Mouse (Mus musculus) urinary bladder, postnatal 10 days (tissue): ENCODE measurements around the gene Xpo4.
"Not testable (repeated sequence)": the region's sequence is repeated elsewhere in the genome, so short reads cannot be mapped to it uniquely, and the experiment has no call there.

Experiments
- DNase-seq: peaks from one replicate; pipeline ENCODE4 v3.0.0; 2022; ENCODE audit warnings: low spot score

Xpo4 gene

GRCm38 (mm10) chr14:57664822-57665627 is at the start of gene Xpo4:
Gene Xpo4 (minus strand): TSS chr14:57665430.
- peak; percentile 42 for DNase-seq

- DNase-seq = no peak
These were observed 47.7 kb upstream of the Xpo4 start for GRCm38 (mm10) chr14:57712884-57713283.

DNA sequence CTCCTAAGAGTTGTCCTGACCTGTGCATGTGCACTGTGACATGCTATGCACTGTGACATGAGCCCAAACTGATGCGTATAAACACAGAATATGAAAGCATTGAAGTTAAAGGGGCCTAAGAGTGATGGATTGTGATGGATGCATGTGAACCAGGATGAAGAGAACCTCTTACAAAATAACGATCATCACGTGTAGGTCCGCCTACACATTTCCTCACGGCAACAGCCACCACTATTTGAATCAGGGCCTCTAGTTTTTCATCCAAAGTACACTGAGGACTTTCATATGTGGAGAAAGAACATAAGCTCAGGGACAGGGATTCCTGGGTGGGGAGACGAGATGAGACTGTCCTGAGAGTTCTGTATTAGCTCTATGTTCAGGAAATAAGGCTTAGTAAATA is 45.8 kb upstream of the Xpo4 start:
- no peak for DNase-seq

DNA sequence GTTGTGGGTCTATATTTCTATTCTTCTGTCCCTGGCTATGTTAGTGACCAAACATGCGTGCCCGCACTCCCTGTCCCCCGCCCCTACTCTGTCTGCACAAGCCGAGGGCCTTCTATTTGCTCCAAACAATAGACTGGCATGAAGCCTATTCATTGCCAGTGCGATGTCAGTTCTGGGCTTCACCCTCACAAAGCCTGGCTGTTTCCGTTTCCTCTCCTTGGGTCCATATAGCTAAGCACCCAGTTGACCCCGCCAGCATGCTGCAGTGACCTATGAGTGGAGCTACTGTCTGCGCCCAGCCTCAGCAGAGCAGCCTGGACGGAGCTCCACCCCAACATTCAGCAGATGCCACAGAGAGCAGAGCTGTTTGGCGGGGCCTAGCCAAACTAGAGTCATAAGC is 43.9 kb upstream of the Xpo4 start:
- no peak for DNase-seq

- DNase-seq = no peak
These were observed 43.4 kb upstream of the Xpo4 start for GRCm38 (mm10) chr14:57708580-57708979.

DNA sequence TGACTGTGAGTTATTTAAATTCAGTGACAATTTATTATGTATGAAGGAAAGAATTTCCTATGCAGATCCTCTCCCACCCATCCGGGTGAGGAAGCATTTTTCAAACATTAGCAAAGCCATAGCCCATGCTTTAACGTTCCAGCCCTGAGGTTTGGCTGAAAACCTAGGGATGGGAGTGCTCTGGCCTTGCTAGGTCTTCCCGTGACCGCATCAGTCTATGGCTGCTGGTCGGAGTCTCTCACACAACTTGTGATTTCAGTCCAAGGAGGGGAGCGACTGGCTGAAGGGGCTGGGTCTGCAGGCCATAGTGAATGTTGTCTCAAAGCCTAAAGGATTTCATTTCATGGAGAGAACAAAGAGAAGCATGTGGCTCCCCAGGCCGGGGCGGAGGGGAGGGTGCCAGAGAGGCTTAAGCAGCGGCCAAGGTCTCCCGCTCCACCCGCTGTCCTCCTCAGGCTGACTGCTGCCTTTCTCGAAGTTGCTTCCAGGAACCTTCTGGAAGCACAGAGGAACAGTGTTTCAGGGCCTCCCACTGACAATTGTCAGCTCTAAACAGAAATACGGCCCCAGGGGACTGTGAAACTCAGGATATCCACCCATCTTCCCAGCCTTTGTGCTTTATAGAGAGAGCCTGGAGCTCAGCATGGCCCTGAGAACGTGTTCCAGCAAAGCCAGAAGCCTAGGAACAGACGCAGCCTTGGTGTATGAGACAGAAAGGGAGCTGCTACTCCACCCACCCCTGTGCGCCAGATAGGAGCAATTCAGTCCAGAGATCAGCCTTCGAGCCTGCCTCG is 42.1 kb upstream of the Xpo4 start:
- no peak for DNase-seq

GRCm38 (mm10) chr14:57706760-57707099 is 41.5 kb upstream of the Xpo4 start:
- DNase-seq = no peak

DNA sequence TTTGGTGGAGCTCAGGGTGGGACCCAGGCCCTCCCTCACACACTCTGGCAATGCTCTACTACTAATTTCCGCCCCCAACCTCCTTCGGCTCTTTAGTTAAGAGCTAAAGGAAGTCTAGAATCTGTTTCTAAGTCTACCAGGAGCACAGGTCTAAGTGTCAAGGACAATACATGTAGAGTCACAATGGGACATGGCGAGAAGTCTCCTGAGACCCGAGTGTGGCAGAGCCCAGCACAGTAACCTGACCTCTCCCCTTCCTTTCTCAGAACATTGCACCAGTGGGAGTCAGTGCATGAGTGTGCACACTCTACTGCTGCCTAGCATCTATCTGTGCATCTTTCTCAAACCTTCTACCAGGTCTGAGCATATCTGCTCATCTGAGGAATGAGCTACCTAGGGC is 40.5 kb upstream of the Xpo4 start:
- DNase-seq = no peak

DNA sequence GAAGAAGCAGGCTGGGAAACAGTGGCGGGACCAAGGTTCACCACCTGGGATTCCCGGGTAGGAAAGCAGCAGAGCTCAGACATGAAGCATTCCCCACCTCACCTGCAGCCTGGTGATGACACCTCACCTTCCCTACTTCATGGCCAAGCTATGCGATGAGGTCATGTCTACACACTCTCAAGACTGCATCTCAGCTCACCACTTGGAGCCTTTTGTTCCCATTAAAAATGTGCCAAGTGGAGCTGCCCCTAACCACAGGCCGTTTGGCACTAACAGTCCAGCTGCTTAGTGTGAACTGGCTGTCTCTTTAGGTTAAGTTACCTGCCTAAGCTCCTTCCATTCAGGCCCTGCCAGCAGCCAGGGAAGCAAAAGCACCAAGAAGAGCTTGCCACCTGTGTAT is 39.8 kb upstream of the Xpo4 start:
- no peak for DNase-seq

DNA sequence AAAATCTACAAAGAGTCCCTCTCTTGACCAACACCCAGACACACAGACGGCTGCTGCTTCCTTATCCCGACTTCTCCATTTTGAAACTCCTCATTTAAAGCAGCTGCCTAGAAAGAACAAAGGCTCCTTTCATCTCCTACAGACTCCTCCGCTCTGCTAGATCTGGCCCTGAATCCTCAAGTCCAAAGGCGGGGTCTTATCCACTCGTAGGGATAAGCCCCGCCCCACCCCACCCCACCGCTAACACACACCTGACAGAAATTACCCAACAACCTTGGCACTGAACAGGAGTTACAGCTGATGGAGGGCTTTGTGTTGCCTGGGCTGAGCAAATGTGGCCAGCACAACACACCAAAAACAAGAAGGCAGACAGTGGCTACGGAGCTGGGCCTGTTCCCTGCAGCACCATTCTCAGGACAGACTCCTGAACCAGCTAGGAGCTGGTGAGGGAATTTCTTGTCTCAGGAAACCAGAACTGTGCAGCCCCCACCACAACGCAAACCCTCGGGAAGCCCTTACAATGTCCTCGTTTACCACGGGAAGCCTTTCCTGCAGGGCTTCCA is 36.8 kb upstream of the Xpo4 start:
- no peak for DNase-seq

DNA sequence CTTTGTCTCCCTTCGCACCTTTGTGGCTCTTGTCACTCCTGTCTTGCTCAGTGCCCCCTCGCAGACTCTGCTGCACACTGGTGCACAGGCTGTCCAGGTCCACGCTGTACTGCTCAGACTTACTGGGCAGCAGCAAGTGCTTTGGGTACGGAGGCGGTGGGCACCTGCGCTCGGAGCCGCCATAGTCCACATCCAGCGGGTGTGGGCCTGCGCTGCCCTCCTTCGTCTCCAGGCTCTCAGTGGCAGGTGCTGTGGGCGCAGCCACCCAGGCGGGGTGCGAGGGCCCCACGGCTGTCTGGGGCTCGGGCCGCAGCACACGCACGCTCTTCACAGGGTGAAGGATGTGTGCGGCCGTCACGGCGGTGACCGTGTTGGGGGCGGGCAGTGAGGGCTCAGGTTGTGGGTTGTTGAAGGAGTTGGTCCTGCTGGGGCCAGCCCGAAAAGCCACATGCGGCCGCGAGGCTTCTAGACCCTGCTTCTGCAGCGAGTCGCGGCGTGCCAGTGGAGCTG is 34.3 kb upstream of the Xpo4 start:
- no peak for DNase-seq

DNA sequence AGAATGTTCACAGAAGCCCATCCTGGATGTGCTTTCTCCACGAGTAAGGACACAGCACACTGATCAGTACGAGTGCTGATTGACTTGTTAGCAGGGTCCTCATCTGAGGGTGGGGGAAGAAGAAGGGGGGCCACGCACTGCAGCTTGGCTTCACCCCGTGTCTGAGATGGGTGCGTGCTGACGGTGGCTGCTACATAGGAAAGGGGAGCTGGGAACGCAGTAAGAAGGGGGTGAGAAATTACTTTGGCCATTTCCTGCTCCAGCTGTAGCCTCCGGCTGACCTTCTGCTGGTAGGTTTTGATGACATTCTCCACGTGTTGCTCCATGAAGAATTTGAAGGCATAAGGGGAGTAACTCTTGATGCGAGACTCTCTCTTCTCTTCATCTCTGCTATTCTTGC is 33.8 kb upstream of the Xpo4 start:
- no peak for DNase-seq

- no peak for DNase-seq
These were observed 30.8 kb upstream of the Xpo4 start for GRCm38 (mm10) chr14:57696066-57696465.

GRCm38 (mm10) chr14:57695550-57695949 is 30.3 kb upstream of the Xpo4 start:
- no peak for DNase-seq

GRCm38 (mm10) chr14:57694246-57694645 is 29.0 kb upstream of the Xpo4 start:
- no peak for DNase-seq

GRCm38 (mm10) chr14:57692517-57693130 is 27.4 kb upstream of the Xpo4 start:
- DNase-seq = no peak

DNA sequence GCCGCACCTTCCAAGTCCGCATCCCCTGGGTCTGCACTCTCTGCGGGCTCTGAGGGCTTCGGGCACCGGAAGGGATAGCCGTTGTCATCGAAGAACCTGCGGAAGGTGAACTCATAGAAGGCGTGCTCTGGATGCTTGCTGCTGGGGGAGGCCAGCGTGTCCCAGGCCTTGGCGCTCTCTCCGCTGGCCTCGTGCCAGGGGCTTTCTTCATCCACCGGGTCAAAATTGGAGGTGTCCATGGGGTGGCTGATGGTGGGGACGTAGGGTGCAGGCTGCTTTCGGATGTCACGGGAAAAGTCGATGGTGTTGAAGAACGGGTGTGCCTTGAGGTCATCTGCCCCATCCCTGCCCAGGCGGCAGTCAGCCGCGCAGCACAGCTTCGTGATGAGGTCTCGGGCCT is 26.1 kb upstream of the Xpo4 start:
- no peak for DNase-seq

GRCm38 (mm10) chr14:57690681-57691080 is 25.5 kb upstream of the Xpo4 start:
- no peak for DNase-seq

DNA sequence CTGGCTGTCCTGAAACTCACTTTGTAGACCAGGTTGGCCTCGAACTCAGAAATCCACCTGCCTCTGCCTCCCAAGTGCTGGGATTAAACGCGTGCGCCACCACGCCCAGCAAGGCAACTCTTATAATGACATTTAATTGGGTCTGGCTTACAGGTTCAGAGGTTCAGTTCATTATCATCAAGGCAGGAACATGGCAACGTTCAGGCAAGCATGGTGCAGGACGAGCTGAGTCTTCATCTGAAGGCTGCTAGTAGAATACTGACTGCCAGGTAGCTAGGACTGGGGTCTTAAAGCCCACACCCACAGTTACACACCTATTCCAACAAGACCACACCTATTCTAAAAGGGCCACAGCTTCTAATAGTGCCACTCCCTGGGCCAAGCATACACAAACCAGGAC is 22.8 kb upstream of the Xpo4 start:
- DNase-seq = not testable (repeated sequence)

GRCm38 (mm10) chr14:57687441-57687840 is 22.2 kb upstream of the Xpo4 start:
- no peak for DNase-seq

DNA sequence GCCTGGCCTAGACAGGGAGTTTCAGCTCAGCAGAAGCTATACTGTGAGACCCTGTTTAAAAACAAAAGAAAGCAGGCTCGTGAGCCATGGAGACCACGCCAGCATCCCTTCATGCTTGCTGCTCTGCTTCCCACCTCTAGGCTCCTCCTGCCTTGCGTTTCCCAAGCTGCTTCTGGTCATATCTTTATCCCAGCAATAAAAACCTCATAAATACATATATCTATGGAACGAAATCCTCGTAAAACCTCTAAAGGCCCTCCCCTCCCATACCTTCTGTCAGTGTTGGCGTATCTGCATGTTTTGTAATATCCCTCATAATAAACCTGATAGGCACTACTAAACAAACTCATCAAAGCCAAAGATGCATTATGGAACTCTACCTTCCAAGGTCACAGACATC is 21.4 kb upstream of the Xpo4 start:
- DNase-seq = no peak

GRCm38 (mm10) chr14:57684579-57684978 is 19.3 kb upstream of the Xpo4 start:
- no peak for DNase-seq

GRCm38 (mm10) chr14:57682751-57683150 is 17.5 kb upstream of the Xpo4 start:
- DNase-seq = no peak
